Mouse (Mus musculus) heart, postnatal 0 days (tissue): ENCODE data around the gene Asb3. TPM values are rescaled to one million over a fixed set of nuclear protein-coding genes. Genes with fewer than 3 reads are reported as not detected.

Experiments
- ATAC-seq: fragments of 200-750 bp; cut with Nextera tagmentation; 2 replicates; pipeline ENCODE4 v1.8.0; 2017; ENCODE audit warnings: low read depth, moderate number of reproducible peaks, moderate library complexity; ENCODE audit not compliant: insufficient read depth
- DNase-seq: peaks from one replicate; pipeline ENCODE4 v3.0.0-alpha.2; 2016; ENCODE audit warnings: low spot score
- H3K27ac ChIP-seq: fragments of 300-500 bp; sonication (generic); 2 replicates; pipeline ENCODE4 v1.5.1; 2014; ENCODE audit warnings: low read depth, mild to moderate bottlenecking
- H3K27me3 ChIP-seq: fragments of 300-500 bp; sonication (generic); 2 replicates; pipeline ENCODE4 v1.6.1; 2014; ENCODE audit warnings: low read length, mixed read lengths; ENCODE audit not compliant: control insufficient read depth, insufficient read depth
- H3K36me3 ChIP-seq: fragments of 300-500 bp; sonication (generic); replicated peaks from 2 replicates; pipeline ENCODE4 v1.6.1; 2014; ENCODE audit warnings: low read length, mixed read lengths; ENCODE audit not compliant: control insufficient read depth, insufficient read depth
- H3K4me1 ChIP-seq: fragments of 300-500 bp; sonication (generic); 2 replicates; pipeline ENCODE4 v1.6.1; 2014; ENCODE audit warnings: antibody characterized with exemption; ENCODE audit not compliant: control insufficient read depth, insufficient read depth
- H3K4me2 ChIP-seq: fragments of 300-500 bp; sonication (generic); 2 replicates; pipeline ENCODE4 v1.6.1; 2014; ENCODE audit warnings: low read depth, mild to moderate bottlenecking, low read length, moderate library complexity
- H3K4me3 ChIP-seq: fragments of 300-500 bp; sonication (generic); 2 replicates; pipeline ENCODE4 v1.5.1; 2014; ENCODE audit warnings: low read depth, low read length
- H3K9ac ChIP-seq: fragments of 300-500 bp; sonication (generic); replicated peaks from 2 replicates; pipeline ENCODE4 v1.6.1; 2014; ENCODE audit warnings: low read depth, low read length, mixed read lengths
- H3K9me3 ChIP-seq: fragments of 300-500 bp; sonication (generic); replicated peaks from 2 replicates; pipeline ENCODE4 v1.6.1; 2016; ENCODE audit warnings: low read length; ENCODE audit not compliant: control insufficient read depth
- CTCF ChIP-seq: IDR thresholded peaks from 2 replicates; pipeline ENCODE4 v1.5.1; 2016; ENCODE audit warnings: antibody characterized with exemption, control low read depth, low read depth
- EP300 ChIP-seq: IDR thresholded peaks from 2 replicates; pipeline ENCODE4 v1.6.1; 2016; ENCODE audit warnings: antibody characterized with exemption, low read depth
- WGBS: fragments of 180-500 bp; shearing (Covaris S2); extraction: QIAGEN DNeasy Blood & Tissue Kit; methylation state at CpG from one replicate; pipeline ENCODE4 v1.1.7; 2014; 5-methylcytosine and 5-hydroxymethylcytosine counted together
- polyA plus RNA-seq: library from polyadenylated mRNA; unstranded; fragments of >200 nt; fragmentation: Nextera tagmentation; extraction: Ambion mirVana; gene quantifications from 2 replicates; pipeline ENCODE4 v1.2.1, GENCODE M21; 2015
- total RNA-seq: library from RNA; depleted of rRNA; stranded (reverse); fragments of >200 nt; gene quantifications from 2 replicates; pipeline ENCODE4 v1.2.3, GENCODE M21; 2014; ENCODE audit warnings: low replicate concordance

Gene Asb3
- total and polyA plus RNA-seq, 2 experiments from 2014 or later = 10.9 to 11.9 TPM

DNA sequence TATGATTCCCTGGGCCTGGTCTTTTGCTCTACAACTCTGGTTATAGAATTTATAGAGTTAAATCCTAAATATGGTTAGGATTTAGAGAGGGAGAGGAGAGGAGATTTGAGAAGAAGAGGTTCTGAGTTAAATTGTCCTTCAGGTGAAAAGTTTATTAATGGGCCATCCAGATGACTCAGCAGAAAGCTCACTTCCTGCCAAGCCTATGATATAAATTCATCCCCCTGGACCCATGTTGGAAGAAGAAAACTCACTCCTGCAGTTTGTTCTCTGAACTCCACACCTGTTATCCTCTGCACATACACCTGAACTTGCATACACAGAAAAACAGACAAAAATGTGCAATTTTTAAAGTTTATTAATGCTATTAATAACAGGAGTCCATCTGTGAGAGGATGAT is 14.1 kb downstream of the Asb3 start:
- TF ChIP-seq EP300 = no peak
- TF ChIP-seq CTCF = no peak
- H3K4me3 ChIP-seq = no peak overlapping the region
- H3K9me3 ChIP-seq = no peaks in the 10 kb centered on the region
- no peak overlapping the region for H3K9ac ChIP-seq
- no peak overlapping the region for H3K4me2 ChIP-seq
- no peak for ATAC-seq
- no peaks in the 10 kb centered on the region for H3K36me3 ChIP-seq
- H3K27me3 ChIP-seq = no peaks in the 10 kb centered on the region
- no peak overlapping the region for H3K27ac ChIP-seq
- DNase-seq = no peak
- H3K4me1 ChIP-seq = no peaks in the 10 kb centered on the region

DNA sequence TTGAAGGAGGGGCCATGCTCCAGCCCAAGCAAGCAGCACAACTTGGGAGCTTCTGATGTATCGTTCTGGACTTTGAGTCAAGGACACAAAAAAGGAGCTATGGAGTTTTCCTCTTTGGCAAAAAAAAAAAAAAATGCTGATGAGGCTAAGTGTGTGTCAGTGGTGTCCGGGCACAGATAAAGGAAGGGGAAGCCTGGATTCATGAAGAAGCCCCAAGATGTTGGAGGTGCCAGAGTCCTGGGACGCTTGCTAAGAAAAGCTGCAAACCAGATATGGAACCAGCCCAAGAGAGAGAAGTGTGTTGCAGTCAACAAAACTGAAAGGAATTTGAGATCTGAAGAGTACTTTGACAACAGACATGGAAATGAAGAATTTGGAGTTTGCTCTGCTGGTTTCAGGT is 27.1 kb downstream of the Asb3 start:
- 85% methylated on average over 3 of the region's 3 CpGs for WGBS
- no peaks in the 10 kb centered on the region for H3K4me1 ChIP-seq
- no peak overlapping the region for H3K4me3 ChIP-seq
- no peak for DNase-seq
- no peak overlapping the region for H3K4me2 ChIP-seq
- H3K27me3 ChIP-seq = no peaks in the 10 kb centered on the region
- no peak for ATAC-seq
- H3K36me3 ChIP-seq = no peaks in the 10 kb centered on the region
- no peak overlapping the region for H3K27ac ChIP-seq
- H3K9me3 ChIP-seq = no peaks in the 10 kb centered on the region
- no peak overlapping the region for H3K9ac ChIP-seq
- TF ChIP-seq EP300 (no peak), CTCF (no peak)

DNA sequence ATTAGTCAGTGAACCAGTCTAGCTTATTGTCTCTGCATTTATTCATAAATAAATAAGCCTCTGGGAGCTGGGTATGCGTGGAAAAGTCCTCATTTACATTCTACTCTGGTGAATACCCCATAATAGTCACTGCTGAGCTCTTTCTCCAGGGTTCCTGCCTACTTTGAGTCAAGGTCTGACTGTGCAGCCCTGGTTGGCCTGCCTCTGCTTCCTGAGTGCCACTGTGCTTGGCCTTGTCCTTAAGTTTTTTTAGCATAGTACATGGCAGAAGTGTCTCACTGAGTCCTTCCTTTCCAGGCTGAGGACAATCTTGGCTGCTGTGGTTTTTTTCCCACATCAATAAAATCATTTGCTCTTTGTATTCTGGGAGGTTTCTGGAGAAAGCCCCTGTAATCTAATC is 35.4 kb downstream of the Asb3 start:
- H3K27me3 ChIP-seq = no peaks in the 10 kb centered on the region
- H3K27ac ChIP-seq = no peak overlapping the region
- no peak overlapping the region for H3K4me3 ChIP-seq
- no peaks in the 10 kb centered on the region for H3K4me1 ChIP-seq
- H3K9ac ChIP-seq = no peak overlapping the region
- no peaks in the 10 kb centered on the region for H3K9me3 ChIP-seq
- TF ChIP-seq CTCF = no peak
- TF ChIP-seq EP300 = no peak
- 75% methylated on average over 1 of the region's 1 CpGs for WGBS
- H3K36me3 ChIP-seq = no peaks in the 10 kb centered on the region; the same call in 1 of the 2 replicates
- H3K4me2 ChIP-seq = no peak overlapping the region
- no peak for ATAC-seq
- DNase-seq = no peak

DNA sequence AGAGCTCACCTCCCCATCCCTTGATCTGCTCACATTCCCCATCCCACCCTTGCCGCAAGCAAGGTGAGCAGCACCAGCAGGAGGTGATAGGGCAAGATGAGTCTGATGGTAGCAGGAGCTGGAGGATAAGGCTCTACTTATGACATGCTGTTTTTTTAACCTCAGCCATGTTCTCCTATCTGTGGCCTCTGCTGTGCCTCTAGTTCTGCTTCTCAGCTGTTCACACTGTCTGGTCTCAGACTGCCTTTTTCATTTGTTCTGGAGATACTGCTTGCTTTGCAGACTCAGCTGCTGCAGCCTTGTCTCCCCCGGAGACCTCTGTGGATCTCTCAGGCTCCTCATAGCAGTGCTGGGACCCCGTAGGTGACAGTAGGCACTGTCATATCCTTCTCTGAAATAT is 38.1 kb downstream of the Asb3 start:
- DNase-seq = no peak
- TF ChIP-seq CTCF (no peak), EP300 (no peak)
- Histone ChIP-seq H3K9me3 (no peaks in the 10 kb centered on the region), H3K27ac (no peak overlapping the region), H3K36me3 (peaks cover 11% of the 10 kb centered on the region), H3K4me3 (no peak overlapping the region), H3K27me3 (no peaks in the 10 kb centered on the region), H3K4me1 (no peaks in the 10 kb centered on the region), H3K4me2 (no peak overlapping the region), H3K9ac (no peak overlapping the region)
- ATAC-seq = no peak
- whole genome bisulfite sequencing = 89% methylated on average over 3 of the region's 3 CpGs

DNA sequence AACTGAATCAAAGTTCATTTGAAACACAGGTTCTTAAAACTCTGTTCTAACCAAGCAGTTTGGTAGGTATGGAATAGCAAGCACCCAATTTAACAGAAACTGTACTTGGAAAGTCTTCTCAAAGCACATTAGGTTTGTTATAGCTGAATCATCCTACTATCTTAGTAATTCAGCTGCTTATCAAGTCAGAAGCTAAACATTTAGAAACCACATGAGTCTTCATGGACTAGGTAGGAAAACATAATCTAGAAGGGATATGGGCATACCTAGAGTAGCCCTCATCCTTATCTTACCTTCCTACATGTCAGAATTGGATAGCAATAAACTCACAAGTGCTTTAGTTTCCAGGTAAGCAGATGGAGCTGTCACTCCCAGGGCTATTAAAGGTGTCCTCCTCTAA is 42.9 kb downstream of the Asb3 start:
- TF ChIP-seq EP300 = no peak
- no peak for TF ChIP-seq CTCF
- Histone ChIP-seq H3K4me1 (no peaks in the 10 kb centered on the region), H3K4me3 (no peak overlapping the region), H3K36me3 (peaks cover 35% of the 10 kb centered on the region), H3K9me3 (no peaks in the 10 kb centered on the region), H3K27ac (no peak overlapping the region), H3K27me3 (no peaks in the 10 kb centered on the region), H3K9ac (no peak overlapping the region), H3K4me2 (no peak overlapping the region)
- DNase-seq = no peak
- no peak for ATAC-seq

DNA sequence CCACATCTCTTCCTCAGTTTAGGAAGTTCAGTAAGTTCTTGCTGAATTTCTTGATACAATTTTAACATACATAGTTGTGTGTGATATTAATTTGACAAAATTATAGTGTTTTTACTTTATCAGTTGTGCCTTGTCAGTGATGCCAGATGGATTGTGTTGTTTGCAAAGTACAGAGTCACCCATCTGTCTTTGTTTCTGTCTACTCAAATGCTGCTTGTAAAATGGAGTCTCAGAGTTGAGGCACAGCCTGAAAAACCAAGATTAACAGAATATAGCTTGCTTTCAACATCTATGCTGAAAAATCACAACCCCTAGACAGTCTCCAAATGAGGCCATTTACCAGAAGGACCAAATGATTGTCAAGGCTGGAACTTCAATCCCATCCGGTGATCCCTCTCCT is 43.3 kb downstream of the Asb3 start:
- DNase-seq = no peak
- ATAC-seq = no peak
- Histone ChIP-seq H3K4me2 (no peak overlapping the region), H3K9ac (no peak overlapping the region), H3K27ac (no peak overlapping the region), H3K36me3 (peaks cover 35% of the 10 kb centered on the region), H3K4me3 (no peak overlapping the region), H3K27me3 (no peaks in the 10 kb centered on the region), H3K9me3 (no peaks in the 10 kb centered on the region), H3K4me1 (no peaks in the 10 kb centered on the region)
- TF ChIP-seq CTCF (no peak), EP300 (no peak)
- 79% methylated on average over 1 of the region's 1 CpGs for WGBS
